Mouse (Mus musculus): ENCODE data around the gene Cd72.

DNA sequence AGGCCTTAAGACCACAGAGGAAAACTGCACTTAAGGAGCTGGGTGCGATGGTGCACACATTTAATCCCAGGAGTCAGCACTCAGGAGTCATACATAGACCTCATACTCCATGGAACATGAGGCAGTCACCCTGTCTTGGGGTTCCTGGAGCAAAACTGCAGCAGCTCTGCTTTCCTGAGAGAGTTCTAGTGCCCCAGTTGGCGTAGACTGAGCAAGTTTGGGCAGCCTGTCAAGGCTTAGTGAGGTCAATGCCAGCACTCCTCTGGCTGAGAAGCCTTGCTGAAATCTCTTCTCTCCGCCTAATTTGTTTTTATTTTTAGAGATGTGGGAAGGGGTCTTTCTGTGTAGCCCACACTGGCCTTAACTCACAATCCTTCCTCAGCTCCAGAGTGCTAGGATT, 5.9 kb downstream of the Cd72 start:
- TF ChIP-seq MAX (IDR thresholded peaks at IDR 0.05) = no peak
- no peak for TF ChIP-seq CTCF (IDR thresholded peaks at IDR 0.05; ENCODE audit: control insufficient read depth, insufficient read depth, insufficient read length)
